Mouse (Mus musculus): ENCODE measurements around the gene Parp11. TPM values are rescaled to one million over a fixed set of nuclear protein-coding genes. Genes with fewer than 3 reads are reported as not detected.

The Parp11 gene
- 69.2 and 75.3 TPM in 2 replicates for polyA plus RNA-seq (2016; fragmentation: Nextera tagmentation; extraction: Ambion mirVana)

DNA sequence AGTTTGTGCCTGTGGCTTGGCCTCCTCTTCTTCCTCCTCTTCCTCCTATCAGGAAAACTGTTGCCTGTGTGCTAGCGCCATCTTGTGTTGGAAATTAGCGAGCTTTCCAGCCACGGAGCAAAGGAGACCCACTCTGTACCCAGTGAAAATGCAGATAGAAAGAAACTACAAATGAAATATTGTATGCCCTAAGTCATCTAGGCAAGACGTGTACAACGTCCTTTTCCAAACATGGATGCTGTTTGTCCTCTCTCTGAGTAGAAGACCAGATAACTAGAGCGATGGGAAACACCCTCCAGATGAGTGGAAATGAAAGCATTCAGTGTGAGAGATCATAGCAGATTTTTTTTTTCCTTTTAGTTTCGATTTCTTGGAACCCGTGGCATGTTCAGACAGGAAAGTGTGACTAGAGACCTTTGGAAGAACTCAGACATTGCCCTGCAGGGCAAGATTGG is at the start of gene Parp11:
TSS of gene Parp11 (plus strand) at position 405 of the 455 bp plus-strand sequence.
- Histone ChIP-seq H3K27me3 (no peaks in the 10 kb centered on the region), H3K9ac (no peak within 1 kb of the TSS), H3K4me1 (peaks cover 69% of the 10 kb centered on the region), H3K27ac (0 out of 2 replicates have a peak within 1 kb of the TSS, but pooled peaks have one; percentile 51), H3K4me2 (no peak within 1 kb of the TSS), H3K4me3 (replicated peaks) (no peak within 1 kb of the TSS), H3K36me3 (replicated peaks) (no peaks in the 10 kb centered on the region), H3K9me3 (no peaks in the 10 kb centered on the region)
- no peak for ATAC-seq (ENCODE audit: low FRiP score)
- WGBS: 20% methylated on average over 8 of the region's 8 CpGs

DNA sequence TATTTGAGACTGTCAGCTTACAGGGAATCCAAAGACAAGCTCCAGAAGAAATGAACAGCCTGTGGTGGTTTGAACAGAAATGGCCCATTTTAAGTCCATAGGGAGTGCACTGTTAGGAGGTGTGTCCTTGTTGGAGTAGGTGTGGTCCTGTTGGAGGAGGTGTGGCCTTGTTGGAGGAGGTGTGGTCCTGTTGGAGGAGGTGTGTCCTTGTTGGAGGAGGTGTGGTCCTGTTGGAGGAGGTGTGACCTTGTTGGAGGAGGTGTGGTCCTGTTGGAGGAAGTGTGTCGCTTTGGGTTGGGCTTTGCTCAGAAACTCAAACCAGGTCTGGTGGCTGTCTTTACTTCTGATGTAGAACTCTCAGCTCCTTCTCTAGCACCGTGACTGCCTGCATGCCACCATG is 48.6 kb upstream of the Parp11 start:
- H3K4me1 ChIP-seq: peaks cover 17% of the 10 kb centered on the region
- 48% methylated on average over 2 of the region's 2 CpGs for WGBS
- H3K27me3 ChIP-seq: no peaks in the 10 kb centered on the region
- H3K9me3 ChIP-seq: no peaks in the 10 kb centered on the region
- no peak overlapping the region for H3K4me2 ChIP-seq
- no peak overlapping the region for H3K27ac ChIP-seq
- H3K9ac ChIP-seq: no peak overlapping the region
- no peak overlapping the region for H3K4me3 ChIP-seq (replicated peaks)
- no peak for ATAC-seq (ENCODE audit: low FRiP score)
- H3K36me3 ChIP-seq (replicated peaks): no peaks in the 10 kb centered on the region

DNA sequence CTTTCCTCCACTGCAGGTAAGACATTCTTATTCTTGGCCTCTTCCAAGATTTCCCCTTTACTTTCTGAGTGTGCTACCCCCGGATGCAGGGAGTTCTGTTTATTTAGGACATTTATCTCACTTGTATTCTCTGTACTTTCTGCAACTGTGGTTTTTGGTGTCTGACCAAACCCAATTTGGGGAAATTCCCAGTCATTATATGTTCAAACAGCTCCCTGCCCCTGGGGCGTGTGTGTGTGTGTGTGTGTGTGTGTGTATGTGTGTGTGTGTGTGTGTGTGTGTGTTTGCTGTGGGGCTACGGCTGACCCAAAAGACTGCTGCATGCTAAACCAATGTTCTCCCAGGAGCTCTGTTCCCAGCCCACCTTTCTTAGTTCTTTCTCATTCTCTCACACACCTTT is 45.2 kb upstream of the Parp11 start:
- H3K4me2 ChIP-seq: no peak overlapping the region
- H3K36me3 ChIP-seq (replicated peaks): no peaks in the 10 kb centered on the region
- no peak for ATAC-seq (ENCODE audit: low FRiP score)
- peaks cover 33% of the 10 kb centered on the region for H3K4me1 ChIP-seq
- 77% methylated on average over 3 of the region's 3 CpGs for WGBS
- no peaks in the 10 kb centered on the region for H3K27me3 ChIP-seq
- no peak overlapping the region for H3K9ac ChIP-seq
- H3K27ac ChIP-seq: 0 out of 2 replicates have a peak overlapping the region, but pooled peaks have one; percentile 13
- H3K4me3 ChIP-seq (replicated peaks): no peak overlapping the region
- H3K9me3 ChIP-seq: no peaks in the 10 kb centered on the region

DNA sequence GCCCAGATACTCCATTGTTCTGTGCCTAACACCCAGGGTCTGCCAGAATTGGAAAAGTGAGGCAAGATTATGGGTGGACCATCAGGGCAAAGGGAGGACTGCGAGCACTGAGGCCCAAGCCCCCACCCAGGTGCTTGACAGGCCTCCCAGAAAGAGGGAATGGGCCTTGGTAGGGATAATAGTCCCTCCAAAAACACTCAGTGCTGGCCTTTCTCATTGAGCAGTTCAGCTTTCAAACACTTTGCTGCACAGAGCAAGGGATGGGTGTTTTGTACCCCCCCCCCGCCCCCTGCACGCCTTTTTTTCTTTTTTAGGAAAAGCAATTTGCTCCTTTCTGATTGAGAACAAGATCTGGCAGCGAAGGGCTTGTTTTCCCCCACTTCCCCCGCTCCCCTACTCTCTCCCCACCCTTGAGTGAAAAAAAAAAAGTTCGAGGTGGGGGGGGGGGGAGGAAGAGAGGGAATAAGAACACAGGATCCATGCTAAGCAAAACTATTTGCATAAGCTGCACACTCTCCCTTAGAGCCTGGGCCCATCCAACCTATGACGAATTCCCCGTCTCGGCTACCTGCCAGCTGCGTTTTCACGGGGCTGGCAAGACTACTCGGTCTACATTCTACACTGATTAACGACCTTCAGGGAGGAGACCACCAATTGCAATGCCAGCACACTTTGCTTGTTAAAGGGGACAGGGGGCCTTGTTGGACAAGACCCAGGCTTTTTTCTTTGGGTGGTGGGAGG is 42.4 kb upstream of the Parp11 start:
- no peak overlapping the region for H3K9ac ChIP-seq
- no peaks in the 10 kb centered on the region for H3K36me3 ChIP-seq (replicated peaks)
- H3K9me3 ChIP-seq: no peaks in the 10 kb centered on the region
- H3K4me2 ChIP-seq: peak overlapping the region; percentile 9; the same call in 1 of the 2 replicates
- ATAC-seq (ENCODE audit: low FRiP score): peak; percentile 88
- H3K4me3 ChIP-seq (replicated peaks): no peak overlapping the region
- no peaks in the 10 kb centered on the region for H3K27me3 ChIP-seq
- peaks cover 42% of the 10 kb centered on the region for H3K4me1 ChIP-seq
- WGBS: 29% methylated on average over 13 of the region's 13 CpGs
- H3K27ac ChIP-seq: peak overlapping the region; percentile 91

DNA sequence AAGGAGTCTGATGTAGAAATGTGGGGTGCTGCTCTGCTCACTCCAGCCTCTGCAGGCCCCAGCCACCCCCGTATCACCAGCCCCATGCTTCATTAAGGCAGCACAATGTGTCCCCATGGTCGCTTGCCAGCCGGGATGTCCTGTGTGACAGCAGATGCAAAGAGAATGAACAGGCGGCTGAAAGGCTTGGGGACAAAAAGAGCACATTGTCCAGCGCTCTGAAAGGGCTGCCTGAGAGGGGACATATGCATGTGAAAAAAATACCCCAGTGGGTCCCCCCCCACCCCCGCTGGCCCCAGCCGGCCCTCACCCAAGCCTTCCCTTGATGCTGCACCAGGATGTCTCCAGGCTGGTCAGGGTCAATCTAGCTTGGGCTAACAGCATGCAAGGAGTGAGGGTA is 41.0 kb upstream of the Parp11 start:
- H3K27ac ChIP-seq: peak overlapping the region; percentile 91
- H3K4me3 ChIP-seq (replicated peaks): no peak overlapping the region
- 0 out of 2 replicates have a peak overlapping the region, but pooled peaks have one; percentile 9 for H3K4me2 ChIP-seq
- peaks cover 42% of the 10 kb centered on the region for H3K4me1 ChIP-seq
- H3K36me3 ChIP-seq (replicated peaks): no peaks in the 10 kb centered on the region
- peak; percentile 68 for ATAC-seq (ENCODE audit: low FRiP score)
- WGBS: 8% methylated on average over 7 of the region's 7 CpGs
- H3K9ac ChIP-seq: no peak overlapping the region
- H3K9me3 ChIP-seq: no peaks in the 10 kb centered on the region
- no peaks in the 10 kb centered on the region for H3K27me3 ChIP-seq

DNA sequence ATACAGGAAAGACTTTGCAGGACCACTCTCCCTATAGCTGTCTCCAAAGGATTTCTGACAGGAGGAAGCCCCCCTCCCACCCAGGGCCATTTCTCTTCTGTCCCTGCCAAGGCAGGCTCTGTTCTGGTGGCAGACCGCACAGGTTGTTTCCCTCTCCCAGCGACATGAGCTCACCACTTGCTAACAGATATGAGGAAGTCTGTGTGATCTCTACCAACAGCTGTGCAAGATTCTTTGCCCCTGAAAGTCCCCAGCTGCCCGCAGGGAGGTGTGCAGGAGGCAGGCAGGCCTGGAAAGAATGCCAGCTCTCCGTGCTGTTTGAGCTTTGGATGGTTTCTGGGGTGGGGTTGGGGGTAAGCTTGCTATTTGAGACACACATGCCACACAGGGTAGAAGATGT is 38.9 kb upstream of the Parp11 start:
- Histone ChIP-seq H3K4me2 (no peak overlapping the region), H3K27me3 (no peaks in the 10 kb centered on the region), H3K9ac (no peak overlapping the region), H3K36me3 (replicated peaks) (no peaks in the 10 kb centered on the region), H3K9me3 (no peaks in the 10 kb centered on the region), H3K4me1 (peaks cover 42% of the 10 kb centered on the region), H3K27ac (peak overlapping the region; percentile 48), H3K4me3 (replicated peaks) (no peak overlapping the region)
- ATAC-seq (ENCODE audit: low FRiP score): no peak
- 38% methylated on average over 4 of the region's 4 CpGs for WGBS

DNA sequence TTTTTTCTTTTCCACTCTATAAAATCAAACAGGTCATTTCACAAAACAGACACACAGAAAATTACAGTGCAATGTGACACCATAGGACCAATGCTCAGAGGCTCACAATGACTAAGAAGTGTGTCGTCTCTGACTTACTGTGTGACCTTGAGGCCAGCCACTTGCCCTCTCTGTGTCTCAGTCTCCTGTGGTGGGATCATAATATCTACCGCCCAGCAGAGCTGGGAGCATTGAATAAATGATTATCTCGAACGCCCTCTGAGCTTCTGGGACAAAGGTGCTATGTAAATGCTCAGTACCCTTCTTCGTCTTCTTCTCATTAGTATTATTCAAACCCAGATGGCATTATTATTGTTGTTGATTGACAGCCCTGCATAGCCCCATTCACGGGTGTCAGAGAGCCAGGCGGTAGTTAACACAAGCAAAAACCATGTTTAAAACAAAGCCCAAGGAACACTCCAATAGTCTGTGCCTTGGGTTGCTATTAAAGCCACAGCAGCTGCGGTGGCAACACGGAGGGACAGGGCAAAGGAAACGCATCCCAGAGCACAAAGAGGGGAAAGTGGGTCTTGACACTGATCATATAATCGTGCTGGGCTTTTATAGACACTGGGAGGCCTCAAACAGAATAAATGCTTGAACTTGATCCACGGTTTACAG is 29.0 kb upstream of the Parp11 start:
- H3K27ac ChIP-seq: peak overlapping the region; percentile 84
- H3K36me3 ChIP-seq (replicated peaks): no peaks in the 10 kb centered on the region
- H3K4me3 ChIP-seq (replicated peaks): no peak overlapping the region
- ATAC-seq (ENCODE audit: low FRiP score): peak; percentile 87
- WGBS: 12% methylated on average over 12 of the region's 12 CpGs
- peaks cover 18% of the 10 kb centered on the region for H3K27me3 ChIP-seq
- H3K4me1 ChIP-seq: peaks cover 12% of the 10 kb centered on the region
- H3K9me3 ChIP-seq: no peaks in the 10 kb centered on the region
- no peak overlapping the region for H3K9ac ChIP-seq
- no peak overlapping the region for H3K4me2 ChIP-seq

DNA sequence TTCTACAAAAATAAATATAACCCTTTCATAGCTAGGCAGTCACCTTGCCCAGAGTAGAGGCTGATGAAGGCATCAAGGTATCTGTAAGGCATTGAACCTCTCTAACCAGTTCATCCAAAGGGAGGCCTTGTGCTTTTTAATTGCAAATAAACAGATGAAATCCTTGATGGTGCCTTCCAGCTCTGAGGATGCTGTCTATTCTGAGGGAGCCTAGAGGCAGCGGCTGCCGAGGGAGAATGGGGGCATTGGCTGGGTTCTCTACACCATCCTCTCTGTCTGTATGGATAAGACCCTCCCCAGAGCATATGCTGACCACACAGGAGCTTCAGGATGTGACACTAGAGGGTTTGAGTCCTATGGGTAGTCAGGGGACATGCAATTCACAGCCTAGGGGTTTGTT is 28.3 kb upstream of the Parp11 start:
- peak; percentile 3; the same call in 1 of the 2 replicates for ATAC-seq (ENCODE audit: low FRiP score)

DNA sequence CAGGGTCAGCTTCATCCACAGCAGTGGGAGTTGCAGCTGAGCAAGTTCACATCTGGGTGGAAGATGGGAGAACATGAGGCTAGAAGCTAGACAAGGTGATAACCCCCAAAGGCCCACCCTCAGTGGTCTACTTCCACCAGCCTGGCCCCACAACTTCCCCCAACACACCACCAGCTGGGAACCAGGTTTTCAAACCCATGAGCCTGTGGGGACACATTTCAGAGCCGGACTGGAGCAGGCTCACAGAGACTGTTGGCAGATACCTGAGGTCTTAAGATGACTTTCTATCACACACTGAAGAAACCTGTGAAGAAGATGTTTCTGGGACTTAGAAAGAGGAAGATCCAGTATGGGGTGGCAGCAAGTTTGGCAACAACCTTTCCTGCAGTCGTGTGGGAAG is 26.5 kb upstream of the Parp11 start:
- no peak for ATAC-seq (ENCODE audit: low FRiP score)
- 80% methylated on average over 2 of the region's 2 CpGs for WGBS
- Histone ChIP-seq H3K9me3 (no peaks in the 10 kb centered on the region), H3K36me3 (replicated peaks) (no peaks in the 10 kb centered on the region), H3K27me3 (peaks cover 18% of the 10 kb centered on the region; the same call in 1 of the 2 replicates), H3K9ac (no peak overlapping the region), H3K27ac (no peak overlapping the region), H3K4me3 (replicated peaks) (no peak overlapping the region), H3K4me2 (no peak overlapping the region), H3K4me1 (peaks cover 12% of the 10 kb centered on the region)

More for the DNA sequence above, 28.3 kb upstream of the Parp11 start:
- Histone ChIP-seq H3K9me3 (no peaks in the 10 kb centered on the region), H3K27me3 (peaks cover 18% of the 10 kb centered on the region), H3K36me3 (replicated peaks) (no peaks in the 10 kb centered on the region), H3K4me3 (replicated peaks) (no peak overlapping the region), H3K4me1 (peaks cover 12% of the 10 kb centered on the region), H3K9ac (no peak overlapping the region), H3K4me2 (no peak overlapping the region), H3K27ac (peak overlapping the region; percentile 84)
- 45% methylated on average over 2 of the region's 2 CpGs for WGBS

DNA sequence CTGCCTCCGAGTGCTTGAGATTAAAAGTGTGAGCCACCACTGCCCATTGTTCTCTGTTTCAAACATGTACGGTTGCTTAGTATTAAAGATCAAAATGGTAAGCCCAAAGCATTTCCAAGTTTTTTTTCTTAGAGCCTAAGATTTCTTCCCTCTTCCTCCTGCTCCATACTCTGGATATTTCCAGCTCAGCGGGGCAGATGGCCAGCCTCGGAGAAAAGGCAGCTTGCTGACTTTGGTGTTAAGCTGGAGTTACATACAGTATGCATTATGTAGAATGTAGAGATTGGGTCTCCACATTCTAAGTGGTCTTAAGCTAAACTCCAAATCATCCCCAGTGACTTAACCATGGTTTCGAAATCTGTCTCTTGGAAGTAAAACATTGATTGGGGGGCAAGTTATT is 21.5 kb upstream of the Parp11 start:
- Histone ChIP-seq H3K9ac (no peak overlapping the region), H3K27ac (no peak overlapping the region), H3K9me3 (no peaks in the 10 kb centered on the region), H3K27me3 (peaks cover 13% of the 10 kb centered on the region), H3K4me3 (replicated peaks) (no peak overlapping the region), H3K4me2 (no peak overlapping the region), H3K4me1 (no peaks in the 10 kb centered on the region), H3K36me3 (replicated peaks) (no peaks in the 10 kb centered on the region)
- 69% methylated on average over 5 of the region's 5 CpGs for WGBS
- no peak for ATAC-seq (ENCODE audit: low FRiP score)

DNA sequence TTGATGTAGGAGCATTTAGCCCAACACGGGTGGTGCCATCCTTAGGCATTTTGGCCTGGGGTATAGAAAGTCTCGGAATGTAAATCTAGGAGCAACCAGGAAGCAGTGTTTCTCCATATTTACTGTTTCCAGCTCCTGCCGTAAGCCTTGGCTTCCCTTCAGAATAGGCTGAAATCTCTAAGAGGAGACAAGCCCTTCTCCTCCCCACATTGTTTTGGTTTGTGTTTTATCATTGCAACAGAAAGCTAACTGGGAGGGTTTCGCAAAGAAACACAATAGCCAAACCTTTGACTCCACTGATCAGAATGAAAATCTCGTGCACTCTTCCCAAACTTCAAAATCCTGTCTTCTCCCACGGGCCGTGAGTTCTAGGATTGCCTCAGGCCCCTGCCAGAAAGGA is 15.9 kb upstream of the Parp11 start:
- no peak for ATAC-seq (ENCODE audit: low FRiP score)
- Histone ChIP-seq H3K4me2 (no peak overlapping the region), H3K27me3 (peaks cover under 1% of the 10 kb centered on the region; the same call in 1 of the 2 replicates), H3K4me1 (no peaks in the 10 kb centered on the region; the same call in 1 of the 2 replicates), H3K9me3 (no peaks in the 10 kb centered on the region), H3K36me3 (replicated peaks) (no peaks in the 10 kb centered on the region), H3K4me3 (replicated peaks) (no peak overlapping the region), H3K27ac (no peak overlapping the region), H3K9ac (no peak overlapping the region)
- 79% methylated on average over 7 of the region's 7 CpGs for WGBS

DNA sequence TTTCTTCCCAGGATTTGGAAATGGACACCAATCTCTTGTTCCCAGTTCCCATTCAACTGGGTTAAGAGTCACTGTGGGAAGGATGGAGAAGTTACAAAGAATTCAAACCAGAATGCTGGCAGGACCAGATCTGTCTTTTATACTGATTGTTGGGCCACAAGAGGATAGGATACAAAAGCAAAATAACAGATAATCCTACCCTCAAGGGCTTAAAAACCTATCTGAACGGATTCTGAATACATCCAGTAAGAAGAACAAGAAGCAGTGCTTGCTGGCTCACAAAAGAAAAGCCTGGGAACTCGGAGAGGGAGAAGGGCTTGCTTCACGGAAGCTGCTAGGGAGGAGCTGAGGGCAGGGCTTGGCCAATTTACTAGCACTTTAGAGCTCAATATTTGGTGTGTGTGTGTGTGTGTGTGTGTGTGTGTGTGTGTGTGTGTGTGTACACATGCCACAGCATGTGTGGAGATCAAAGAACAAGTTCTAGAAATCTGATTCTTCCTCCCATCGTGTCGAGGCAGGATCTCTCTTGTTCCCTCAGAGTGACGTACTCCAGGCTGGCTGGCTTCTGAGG is 15.4 kb upstream of the Parp11 start:
- Histone ChIP-seq H3K27me3 (no peaks in the 10 kb centered on the region), H3K36me3 (replicated peaks) (no peaks in the 10 kb centered on the region), H3K27ac (no peak overlapping the region), H3K9ac (no peak overlapping the region), H3K4me3 (replicated peaks) (no peak overlapping the region), H3K4me2 (no peak overlapping the region), H3K4me1 (no peaks in the 10 kb centered on the region; the same call in 1 of the 2 replicates), H3K9me3 (no peaks in the 10 kb centered on the region)
- ATAC-seq (ENCODE audit: low FRiP score): no peak
- 35% methylated on average over 6 of the region's 6 CpGs for WGBS
